Mouse (Mus musculus) megakaryocyte, embryonic 14.5 days (primary cell): ENCODE measurements around the gene Scnn1a.

Experiments
- FLI1 ChIP-seq: IDR thresholded peaks from 2 replicates; pipeline ENCODE4 v1.6.1; 2012; ENCODE audit warnings: low read length, inconsistent platforms, mixed read lengths
- GATA1 ChIP-seq: IDR thresholded peaks from 3 replicates; pipeline ENCODE4 v1.6.1; 2012; ENCODE audit warnings: mixed read lengths, low read length, inconsistent platforms, borderline replicate concordance

GRCm38 (mm10) chr6:125274841-125275563 is 45.5 kb upstream of the Scnn1a start:
- TF ChIP-seq GATA1 (no peak), FLI1 (no peak)
